Mouse (Mus musculus) heart, adult 2 months (tissue): Measurements from ENCODE around the gene Tlr4. TPM values are rescaled to one million over a fixed set of nuclear protein-coding genes. Genes with fewer than 3 reads are reported as not detected.

ENCODE experiments used
- DNase-seq, 2 experiments: peaks; one replicate each; pipeline ENCODE4 v3.0.0; 2021
- H3K27ac ChIP-seq: fragments of 200-600 bp; 2 replicates; pipeline ENCODE4 v1.8.1; 2022
- H3K27me3 ChIP-seq: fragments of 200-500 bp; 2 replicates; pipeline ENCODE4 v1.6.1; 2012; ENCODE audit warnings: mild to moderate bottlenecking, low read length, inconsistent platforms, mixed read lengths; ENCODE audit not compliant: control insufficient read depth, insufficient read depth
- H3K36me3 ChIP-seq: fragments of 200-500 bp; 2 replicates; pipeline ENCODE4 v1.6.1; 2012; ENCODE audit warnings: low read length, inconsistent platforms; ENCODE audit not compliant: control insufficient read depth, insufficient read depth
- H3K4me1 ChIP-seq: fragments of 200-500 bp; 2 replicates; pipeline ENCODE4 v1.6.1; 2011; ENCODE audit warnings: low read length; ENCODE audit not compliant: control insufficient read depth, insufficient read depth
- H3K4me3 ChIP-seq: fragments of 200-600 bp; 2 replicates; pipeline ENCODE4 v1.8.1; 2022
- H3K79me2 ChIP-seq: fragments of 200-500 bp; replicated peaks from 2 replicates; pipeline ENCODE4 v1.6.1; 2012; ENCODE audit warnings: mild to moderate bottlenecking, inconsistent platforms, low read length, moderate library complexity, mixed read lengths; ENCODE audit not compliant: control insufficient read depth, insufficient read depth
- H3K9ac ChIP-seq: fragments of 200-500 bp; 2 replicates; pipeline ENCODE4 v1.6.1; 2012; ENCODE audit warnings: low read depth, mild to moderate bottlenecking, control low read depth, inconsistent platforms, low read length, mixed read lengths
- CTCF ChIP-seq: fragments of 200-600 bp; IDR thresholded peaks from 2 replicates; pipeline ENCODE4 v1.8.1; 2022; ENCODE audit warnings: antibody characterized with exemption, mild to moderate bottlenecking, moderate library complexity
- EP300 ChIP-seq: fragments of 200-500 bp; IDR thresholded peaks from 2 replicates; pipeline ENCODE4 v1.6.1; 2011; ENCODE audit warnings: low read depth, low read length, control low read depth; ENCODE audit not compliant: insufficient read depth
- POLR2A ChIP-seq: fragments of 200-500 bp; IDR thresholded peaks from 2 replicates; pipeline ENCODE4 v1.6.1; 2011; ENCODE audit warnings: mild to moderate bottlenecking, low read depth, low read length, control low read depth; ENCODE audit not compliant: insufficient read depth
- WGBS: fragments of 180-500 bp; shearing (Covaris S2); methylation state at CpG from one replicate; pipeline ENCODE4 v1.1.7; 2018; 5-methylcytosine and 5-hydroxymethylcytosine counted together
- intact Hi-C: fragments of 180-260 bp; cut with DNase I; formaldehyde crosslinking; loops from one replicate; pipeline ENCODE4 v1.15.1; 2025
- polyA plus RNA-seq: library from polyadenylated mRNA; depleted of rRNA; stranded (reverse); fragments of >200 nt; gene quantifications from 2 replicates; pipeline ENCODE4 v1.2.3, GENCODE M21; 2012
- total RNA-seq, 2 experiments: library from RNA; stranded (reverse); gene quantifications; 2 replicates each; pipeline ENCODE4 v1.2.3; 2021

Tlr4 gene
- total and polyA plus RNA-seq, 3 experiments, result 2.3 to 18.5 (median 15.5) TPM

GRCm38 (mm10) chr4:66908376-66908775 is 81.0 kb downstream of the Tlr4 start:
- no peak for DNase-seq
- Histone ChIP-seq H3K4me1 (no peaks in the 10 kb centered on the region), H3K36me3 (no peaks in the 10 kb centered on the region), H3K27ac (no peak overlapping the region), H3K4me3 (no peak overlapping the region), H3K79me2 (no peaks in the 10 kb centered on the region), H3K9ac (no peak overlapping the region), H3K27me3 (no peaks in the 10 kb centered on the region)
- intact Hi-C loops, result no loop called here
- TF ChIP-seq CTCF (no peak), EP300 (no peak), POLR2A (no peak)

- Histone ChIP-seq H3K4me1 (no peaks in the 10 kb centered on the region), H3K27ac (no peak overlapping the region), H3K4me3 (no peak overlapping the region), H3K27me3 (no peaks in the 10 kb centered on the region), H3K36me3 (no peaks in the 10 kb centered on the region), H3K9ac (no peak overlapping the region), H3K79me2 (no peaks in the 10 kb centered on the region)
- no peak for TF ChIP-seq CTCF
- no peak for TF ChIP-seq EP300
- no peak for TF ChIP-seq POLR2A
- DNase-seq, result no peak
- WGBS, result 71% methylated on average over 3 of the region's 3 CpGs
- intact Hi-C loops, result no loop called here
These were observed 92.4 kb downstream of the Tlr4 start for GRCm38 (mm10) chr4:66919630-66920372.

GRCm38 (mm10) chr4:66923616-66924276 is 96.4 kb downstream of the Tlr4 start:
- Histone ChIP-seq H3K27me3 (no peaks in the 10 kb centered on the region), H3K9ac (no peak overlapping the region), H3K4me3 (no peak overlapping the region), H3K36me3 (no peaks in the 10 kb centered on the region), H3K27ac (no peak overlapping the region), H3K79me2 (no peaks in the 10 kb centered on the region), H3K4me1 (no peaks in the 10 kb centered on the region)
- TF ChIP-seq CTCF (peak; percentile 61), EP300 (no peak), POLR2A (no peak)
- peak in 1 of 2 experiments; percentile 22 for DNase-seq
- intact Hi-C loops, result no loop called here
- WGBS, result 27% methylated on average over 3 of the region's 3 CpGs

- Histone ChIP-seq H3K27me3 (no peaks in the 10 kb centered on the region), H3K27ac (no peak overlapping the region), H3K36me3 (no peaks in the 10 kb centered on the region), H3K9ac (no peak overlapping the region), H3K4me1 (no peaks in the 10 kb centered on the region), H3K79me2 (no peaks in the 10 kb centered on the region), H3K4me3 (no peak overlapping the region)
- DNase-seq, result no peak
- TF ChIP-seq EP300 (no peak), POLR2A (no peak), CTCF (no peak)
- 56% methylated on average over 4 of the region's 4 CpGs for WGBS
- intact Hi-C loops, result no loop called here
These were observed 98.7 kb downstream of the Tlr4 start for GRCm38 (mm10) chr4:66926066-66926465.

- Histone ChIP-seq H3K36me3 (no peaks in the 10 kb centered on the region), H3K79me2 (no peaks in the 10 kb centered on the region), H3K4me1 (no peaks in the 10 kb centered on the region), H3K27ac (no peak overlapping the region), H3K27me3 (no peaks in the 10 kb centered on the region), H3K4me3 (no peak overlapping the region), H3K9ac (no peak overlapping the region)
- TF ChIP-seq EP300, result no peak
- no peak for TF ChIP-seq CTCF
- TF ChIP-seq POLR2A, result no peak
- intact Hi-C loops, result no loop called here
- DNase-seq, result no peak
- WGBS, result 43% methylated on average over 2 of the region's 2 CpGs
These were observed 100.2 kb downstream of the Tlr4 start for GRCm38 (mm10) chr4:66927537-66928088.

GRCm38 (mm10) chr4:66938489-66939061 is 111.2 kb downstream of the Tlr4 start:
- Histone ChIP-seq H3K9ac (no peak overlapping the region), H3K27me3 (no peaks in the 10 kb centered on the region), H3K36me3 (no peaks in the 10 kb centered on the region), H3K27ac (no peak overlapping the region), H3K4me1 (no peaks in the 10 kb centered on the region), H3K79me2 (no peaks in the 10 kb centered on the region), H3K4me3 (no peak overlapping the region)
- intact Hi-C loops, result no loop called here
- no peak for TF ChIP-seq CTCF
- no peak for TF ChIP-seq EP300
- TF ChIP-seq POLR2A, result no peak
- 52% methylated on average over 4 of the region's 4 CpGs for WGBS
- DNase-seq, result no peak
